Mouse (Mus musculus) testis, adult 2 months (tissue): ENCODE results near the gene Gns. TPM values are rescaled to one million over a fixed set of nuclear protein-coding genes. Genes with fewer than 3 reads are reported as not detected.

Experiments used
- H3K27ac ChIP-seq: fragments of 200-500 bp; 2 replicates; pipeline ENCODE4 v1.5.1; 2012; ENCODE audit warnings: low read depth, low read length; ENCODE audit not compliant: control insufficient read depth, insufficient read depth
- H3K27me3 ChIP-seq: fragments of 200-500 bp; 2 replicates; pipeline ENCODE4 v1.6.1; 2012; ENCODE audit warnings: mild to moderate bottlenecking, low read length, moderate library complexity; ENCODE audit not compliant: control insufficient read depth, insufficient read depth
- H3K36me3 ChIP-seq: fragments of 200-500 bp; 2 replicates; pipeline ENCODE4 v1.6.1; 2012; ENCODE audit warnings: mild to moderate bottlenecking, low read length; ENCODE audit not compliant: control insufficient read depth, insufficient read depth
- H3K4me1 ChIP-seq: fragments of 200-500 bp; 2 replicates; pipeline ENCODE4 v1.6.1; 2012; ENCODE audit warnings: low read length; ENCODE audit not compliant: control insufficient read depth, insufficient read depth
- H3K4me3 ChIP-seq: fragments of 200-500 bp; 2 replicates; pipeline ENCODE4 v1.5.1; 2012; ENCODE audit warnings: low read depth, mild to moderate bottlenecking, low read length, moderate library complexity, mixed read lengths; ENCODE audit not compliant: control insufficient read depth
- CTCF ChIP-seq: fragments of 200-500 bp; IDR thresholded peaks from 2 replicates; pipeline ENCODE4 v1.5.1; 2012; ENCODE audit warnings: low read depth, mild to moderate bottlenecking, inconsistent platforms, low read length, moderate library complexity; ENCODE audit not compliant: control insufficient read depth, insufficient read depth, insufficient replicate concordance
- POLR2A ChIP-seq: fragments of 200-500 bp; IDR thresholded peaks from 2 replicates; pipeline ENCODE4 v1.6.1; 2012; ENCODE audit warnings: low read depth, mild to moderate bottlenecking, inconsistent platforms, low read length, moderate library complexity; ENCODE audit not compliant: control insufficient read depth
- polyA plus RNA-seq: library from polyadenylated mRNA; depleted of rRNA; stranded (reverse); fragments of >200 nt; gene quantifications from 2 replicates; pipeline ENCODE4 v1.2.3, GENCODE M21; 2012

Gene Gns
- polyA plus RNA-seq, 1 experiment, result 14.7 TPM

- Histone ChIP-seq H3K27ac (no peak overlapping the region), H3K4me1 (peaks cover 4% of the 10 kb centered on the region), H3K4me3 (no peak overlapping the region), H3K36me3 (no peaks in the 10 kb centered on the region), H3K27me3 (no peaks in the 10 kb centered on the region)
- no peak for TF ChIP-seq CTCF
Observed at GRCm38 (mm10) chr10:121368783-121369465, 4.0 kb downstream of the Gns start.

DNA sequence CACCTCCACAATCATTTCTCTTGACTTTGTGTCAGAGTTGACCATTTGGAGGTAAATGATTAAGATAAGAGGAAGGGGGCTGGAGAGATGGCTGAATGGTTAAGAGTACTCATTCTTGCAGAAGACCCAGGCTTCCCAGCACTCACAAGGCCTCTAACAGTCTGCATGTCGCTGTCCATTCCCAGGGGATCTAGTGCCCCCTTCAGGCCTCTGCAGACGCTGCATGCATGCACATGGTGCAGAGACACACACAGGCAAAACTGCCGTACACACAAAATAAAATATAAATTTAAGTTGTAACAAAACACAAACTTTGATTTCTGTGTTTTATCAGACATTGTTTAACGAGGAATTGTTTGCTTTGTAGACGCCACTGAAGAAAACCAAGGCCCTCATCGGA is 5.9 kb downstream of the Gns start:
- no peaks in the 10 kb centered on the region for H3K27me3 ChIP-seq
- H3K4me3 ChIP-seq, result no peak overlapping the region
- H3K36me3 ChIP-seq, result no peaks in the 10 kb centered on the region
- TF ChIP-seq CTCF (peak; percentile 55; the same call in 1 of the 2 replicates), POLR2A (no peak)
- no peak overlapping the region for H3K27ac ChIP-seq
- H3K4me1 ChIP-seq, result no peaks in the 10 kb centered on the region

DNA sequence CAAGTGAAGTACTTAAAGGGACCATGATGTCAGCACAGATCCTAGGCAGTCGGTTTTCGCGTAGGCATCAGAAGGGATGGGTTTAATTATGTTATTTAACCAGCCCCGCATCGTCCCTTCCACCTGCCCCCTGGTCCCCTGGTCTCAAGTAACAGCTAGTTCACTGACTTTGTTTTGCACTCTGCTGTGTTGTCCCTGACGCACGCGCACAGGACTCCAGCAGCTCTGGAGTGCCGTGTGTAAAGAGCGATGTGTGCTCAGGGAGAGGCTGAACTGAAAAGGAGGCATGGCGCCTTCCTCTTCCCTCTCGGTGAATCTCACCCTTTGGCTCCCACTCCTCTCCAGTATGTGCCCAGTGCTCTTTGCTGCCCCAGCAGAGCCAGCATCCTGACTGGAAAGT is 9.1 kb downstream of the Gns start:
- no peaks in the 10 kb centered on the region; the same call in 1 of the 2 replicates for H3K36me3 ChIP-seq
- no peaks in the 10 kb centered on the region for H3K4me1 ChIP-seq
- no peak overlapping the region for H3K4me3 ChIP-seq
- H3K27me3 ChIP-seq, result no peaks in the 10 kb centered on the region
- TF ChIP-seq CTCF (no peak), POLR2A (no peak)
- no peak overlapping the region for H3K27ac ChIP-seq

DNA sequence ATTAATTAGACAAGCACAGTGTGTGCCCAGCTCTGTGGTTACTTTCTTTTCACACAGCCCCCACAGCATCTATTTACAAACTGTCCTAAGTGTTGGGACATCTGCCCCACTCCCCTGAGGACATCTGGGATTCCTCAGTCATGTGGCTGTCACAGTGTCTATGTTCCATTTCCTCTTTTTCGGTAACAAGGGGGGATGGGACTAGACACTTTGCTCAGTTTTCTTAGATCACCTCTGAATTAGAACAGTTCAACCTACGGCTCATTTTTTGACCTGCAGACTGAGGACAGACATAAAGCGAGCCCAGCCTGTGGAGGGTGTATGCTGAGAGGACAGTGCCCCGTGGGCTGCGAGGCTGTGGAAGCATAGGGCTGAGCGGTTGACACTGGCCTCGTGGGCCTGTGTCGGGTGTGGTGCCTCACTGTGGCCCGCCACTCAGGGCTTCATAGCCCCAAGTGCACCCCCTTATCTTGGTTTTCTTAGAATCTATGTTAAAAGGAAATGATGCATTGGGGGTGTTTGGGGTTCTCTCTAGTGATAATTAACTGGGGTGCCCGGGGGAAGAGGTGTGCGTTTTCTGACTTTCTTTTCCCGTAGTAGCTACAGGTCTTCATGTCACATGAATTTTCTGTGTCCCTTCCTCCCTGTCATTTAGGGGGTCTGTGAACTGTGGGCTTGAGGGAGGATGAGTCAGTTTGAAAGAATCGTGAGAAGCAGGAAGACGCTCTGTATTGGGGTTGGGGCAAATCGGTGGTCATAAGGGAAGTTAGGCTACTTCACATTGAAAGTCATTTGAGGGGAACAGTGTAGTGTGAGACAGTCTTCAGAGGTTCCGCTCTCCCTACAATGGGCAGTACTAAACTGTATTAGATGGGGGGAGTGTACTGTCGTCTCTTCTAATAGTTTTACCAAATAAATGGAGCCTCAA is 10.1 kb downstream of the Gns start:
- no peak for TF ChIP-seq POLR2A
- TF ChIP-seq CTCF, result no peak
- Histone ChIP-seq H3K36me3 (no peaks in the 10 kb centered on the region; the same call in 1 of the 2 replicates), H3K27me3 (no peaks in the 10 kb centered on the region), H3K4me1 (no peaks in the 10 kb centered on the region), H3K4me3 (no peak overlapping the region), H3K27ac (no peak overlapping the region)

DNA sequence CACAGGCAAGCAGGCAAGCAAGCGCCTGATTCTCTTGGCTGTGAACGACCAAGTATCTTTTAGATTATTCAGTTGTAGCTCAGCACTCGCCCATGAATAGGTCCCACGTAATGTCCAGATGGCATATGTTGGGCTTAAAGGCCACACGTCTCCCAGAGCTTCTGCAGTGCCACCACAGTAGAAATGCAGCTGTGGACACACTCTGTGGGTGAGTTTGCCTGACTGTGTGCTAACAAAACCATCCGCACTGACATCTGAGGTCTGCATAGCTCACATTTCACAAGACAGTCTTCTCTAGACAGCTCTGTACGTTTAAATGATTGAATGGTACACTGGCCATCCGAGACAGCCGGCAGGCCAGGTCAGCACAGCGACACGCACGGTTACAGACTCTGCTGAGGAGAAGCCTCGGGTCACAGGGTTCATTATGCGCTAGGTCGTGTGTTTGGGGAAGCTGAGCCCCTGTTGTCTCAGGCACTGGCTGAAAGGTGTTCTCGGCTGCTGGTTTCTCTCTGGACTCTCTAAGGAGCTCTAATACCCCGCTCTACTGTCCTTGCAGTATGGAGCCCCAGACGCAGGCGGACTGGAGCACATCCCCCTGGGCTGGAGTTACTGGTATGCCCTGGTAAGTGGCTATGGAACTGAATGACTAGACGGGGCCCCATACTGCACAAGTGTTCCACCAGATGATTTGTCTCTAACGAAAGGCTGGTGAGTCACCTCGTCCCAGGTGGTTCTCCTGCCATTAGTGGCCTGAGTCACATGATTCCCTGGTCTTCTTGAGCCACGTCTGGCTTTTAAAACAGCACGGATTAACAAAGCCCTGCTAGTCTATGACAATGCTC is 11.0 kb downstream of the Gns start:
- Histone ChIP-seq H3K27ac (no peak overlapping the region), H3K4me3 (no peak overlapping the region), H3K36me3 (no peaks in the 10 kb centered on the region; the same call in 1 of the 2 replicates), H3K27me3 (no peaks in the 10 kb centered on the region), H3K4me1 (no peaks in the 10 kb centered on the region)
- TF ChIP-seq POLR2A (no peak), CTCF (no peak)

- no peak overlapping the region for H3K27ac ChIP-seq
- H3K4me1 ChIP-seq, result no peaks in the 10 kb centered on the region
- no peaks in the 10 kb centered on the region; the same call in 1 of the 2 replicates for H3K36me3 ChIP-seq
- TF ChIP-seq CTCF (no peak), POLR2A (no peak)
- H3K27me3 ChIP-seq, result no peaks in the 10 kb centered on the region
- no peak overlapping the region for H3K4me3 ChIP-seq
Observed at GRCm38 (mm10) chr10:121376530-121377271, 11.8 kb downstream of the Gns start.
